Mouse (Mus musculus) lung, postnatal 0 days (tissue): ENCODE results near the gene Nek4. TPM values are rescaled to one million over a fixed set of nuclear protein-coding genes. Genes with fewer than 3 reads are reported as not detected.

Experiments used
- ATAC-seq: fragments of 200-750 bp; cut with Nextera tagmentation; 2 replicates; pipeline ENCODE4 v1.8.0; 2017; ENCODE audit warnings: moderate library complexity
- DNase-seq: peaks from one replicate; pipeline ENCODE4 v3.0.0-alpha.2; 2016; ENCODE audit warnings: low spot score
- H3K27ac ChIP-seq: fragments of 300-500 bp; sonication (generic); 2 replicates; pipeline ENCODE4 v1.5.1; 2014; ENCODE audit warnings: antibody characterized with exemption, mild to moderate bottlenecking, low read length, mixed read lengths
- H3K27me3 ChIP-seq: fragments of 300-500 bp; sonication (generic); replicated peaks from 2 replicates; pipeline ENCODE4 v1.6.1; 2014; ENCODE audit warnings: low read length, mixed read lengths; ENCODE audit not compliant: insufficient read depth
- H3K36me3 ChIP-seq: fragments of 300-500 bp; sonication (generic); 2 replicates; pipeline ENCODE4 v1.6.1; 2014; ENCODE audit warnings: low read length, mixed read lengths; ENCODE audit not compliant: insufficient read depth
- H3K4me1 ChIP-seq: fragments of 300-500 bp; sonication (generic); 2 replicates; pipeline ENCODE4 v1.6.1; 2014; ENCODE audit warnings: antibody characterized with exemption, low read depth, low read length, mixed read lengths; ENCODE audit not compliant: insufficient read depth
- H3K4me2 ChIP-seq: fragments of 300-500 bp; sonication (generic); replicated peaks from 2 replicates; pipeline ENCODE4 v1.6.1; 2014; ENCODE audit warnings: low read depth, mild to moderate bottlenecking, low read length, moderate library complexity, mixed read lengths
- H3K4me3 ChIP-seq: fragments of 300-500 bp; sonication (generic); 2 replicates; pipeline ENCODE4 v1.5.1; 2014; ENCODE audit warnings: low read depth, low read length
- H3K9ac ChIP-seq: fragments of 300-500 bp; sonication (generic); replicated peaks from 2 replicates; pipeline ENCODE4 v1.6.1; 2014; ENCODE audit warnings: low read depth, mild to moderate bottlenecking
- H3K9me3 ChIP-seq: fragments of 300-500 bp; sonication (generic); 2 replicates; pipeline ENCODE4 v1.6.1; 2016; ENCODE audit warnings: low read length, mixed read lengths
- CTCF ChIP-seq: IDR thresholded peaks from 2 replicates; pipeline ENCODE4 v1.5.1; 2016; ENCODE audit warnings: antibody characterized with exemption, mild to moderate bottlenecking
- EP300 ChIP-seq: IDR thresholded peaks from 2 replicates; pipeline ENCODE4 v1.6.1; 2016; ENCODE audit warnings: antibody characterized with exemption, mild to moderate bottlenecking, control low read depth
- WGBS: fragments of 180-500 bp; shearing (Covaris S2); extraction: QIAGEN DNeasy Blood & Tissue Kit; methylation state at CpG from one replicate; pipeline ENCODE4 v1.1.7; 2014; 5-methylcytosine and 5-hydroxymethylcytosine counted together
- polyA plus RNA-seq: library from polyadenylated mRNA; unstranded; fragments of >200 nt; fragmentation: Nextera tagmentation; extraction: Ambion mirVana; gene quantifications from 2 replicates; pipeline ENCODE4 v1.2.1, GENCODE M21; 2015

Gene Nek4
- polyA plus RNA-seq, 1 experiment from 2014 or later = 4.9 TPM

GRCm38 (mm10) chr14:30925492-30925891 lies 25.7 kb upstream of the Nek4 start:
- Histone ChIP-seq H3K36me3 (no peaks in the 10 kb centered on the region), H3K9ac (no peak overlapping the region), H3K27me3 (no peaks in the 10 kb centered on the region), H3K27ac (no peak overlapping the region), H3K4me3 (no peak overlapping the region), H3K4me1 (no peaks in the 10 kb centered on the region), H3K4me2 (no peak overlapping the region), H3K9me3 (no peaks in the 10 kb centered on the region)
- DNase-seq = no peak
- ATAC-seq = no peak
- no peak for TF ChIP-seq EP300
- TF ChIP-seq CTCF = no peak
- WGBS = 90% methylated on average over 3 of the region's 3 CpGs

- no peaks in the 10 kb centered on the region for H3K9me3 ChIP-seq
- ATAC-seq (no peak), DNase-seq (no peak)
- no peak overlapping the region for H3K4me2 ChIP-seq
- H3K36me3 ChIP-seq = no peaks in the 10 kb centered on the region
- H3K4me3 ChIP-seq = no peak overlapping the region
- H3K27me3 ChIP-seq = no peaks in the 10 kb centered on the region
- H3K4me1 ChIP-seq = no peaks in the 10 kb centered on the region
- 77% methylated on average over 4 of the region's 4 CpGs for WGBS
- TF ChIP-seq EP300 (no peak), CTCF (no peak)
- H3K27ac ChIP-seq = no peak overlapping the region
- no peak overlapping the region for H3K9ac ChIP-seq
Observed at GRCm38 (mm10) chr14:30930386-30930785, 20.8 kb upstream of the Nek4 start.

- no peak overlapping the region for H3K4me3 ChIP-seq
- no peak for TF ChIP-seq EP300
- TF ChIP-seq CTCF = no peak
- H3K27me3 ChIP-seq = no peaks in the 10 kb centered on the region
- WGBS = 79% methylated on average over 9 of the region's 9 CpGs
- H3K4me2 ChIP-seq = no peak overlapping the region
- no peak overlapping the region for H3K27ac ChIP-seq
- H3K9me3 ChIP-seq = no peaks in the 10 kb centered on the region
- no peaks in the 10 kb centered on the region for H3K36me3 ChIP-seq
- no peak for DNase-seq
- no peaks in the 10 kb centered on the region for H3K4me1 ChIP-seq
- no peak overlapping the region for H3K9ac ChIP-seq
- ATAC-seq = no peak
Observed at GRCm38 (mm10) chr14:30933351-30933750, 17.8 kb upstream of the Nek4 start.

GRCm38 (mm10) chr14:30942254-30942653 lies 8.9 kb upstream of the Nek4 start:
- no peak overlapping the region for H3K9ac ChIP-seq
- no peak for TF ChIP-seq CTCF
- TF ChIP-seq EP300 = 0 out of 2 replicates have a peak, but pooled peaks have one; percentile 14
- no peaks in the 10 kb centered on the region; the same call in 1 of the 2 replicates for H3K4me1 ChIP-seq
- H3K36me3 ChIP-seq = no peaks in the 10 kb centered on the region
- no peaks in the 10 kb centered on the region for H3K27me3 ChIP-seq
- peak; percentile 34 for ATAC-seq
- WGBS = 74% methylated on average over 4 of the region's 4 CpGs
- no peak overlapping the region for H3K27ac ChIP-seq
- no peak overlapping the region for H3K4me3 ChIP-seq
- H3K9me3 ChIP-seq = no peaks in the 10 kb centered on the region
- no peak overlapping the region for H3K4me2 ChIP-seq
- DNase-seq = peak; percentile 60

GRCm38 (mm10) chr14:30943038-30943437 lies 8.1 kb upstream of the Nek4 start, which contains the start of gene Itih1:
Gene Itih1, minus strand, starts transcription at chr14:30943289.
- Histone ChIP-seq H3K9me3 (no peaks in the 10 kb centered on the region), H3K27me3 (no peaks in the 10 kb centered on the region), H3K36me3 (no peaks in the 10 kb centered on the region), H3K27ac (peak within 1 kb of the TSS; percentile 77), H3K4me2 (no peak within 1 kb of the TSS), H3K4me1 (no peaks in the 10 kb centered on the region; the same call in 1 of the 2 replicates), H3K9ac (no peak within 1 kb of the TSS; the same call in 1 of the 2 replicates), H3K4me3 (no peak within 1 kb of the TSS)
- DNase-seq (no peak), ATAC-seq (no peak)
- no peak for TF ChIP-seq EP300
- 72% methylated on average over 7 of the region's 7 CpGs for WGBS

- Histone ChIP-seq H3K36me3 (no peaks in the 10 kb centered on the region), H3K4me3 (no peak overlapping the region), H3K27ac (peak overlapping the region; percentile 77), H3K9ac (no peak overlapping the region; the same call in 1 of the 2 replicates), H3K27me3 (no peaks in the 10 kb centered on the region), H3K9me3 (no peaks in the 10 kb centered on the region), H3K4me2 (no peak overlapping the region), H3K4me1 (no peaks in the 10 kb centered on the region; the same call in 1 of the 2 replicates)
- DNase-seq = peak; percentile 89
- 38% methylated on average over 11 of the region's 11 CpGs for WGBS
- TF ChIP-seq EP300 = peak; percentile 68
- TF ChIP-seq CTCF = peak; percentile 85
- ATAC-seq = peak; percentile 82
Observed at GRCm38 (mm10) chr14:30943860-30944674, 7.1 kb upstream of the Nek4 start.
